Mouse (Mus musculus): ENCODE measurements at regions not wholly inside any gene's neighbourhood (a gene's known extent, or its start where the extent isn't known, plus 50 kb on each side); places are given as distances from the start of the nearest gene placed in this dataset.

GRCm38 (mm10) chr13:31327511-31327951 lies 228.4 kb upstream of the Foxq1 start:
- Histone ChIP-seq H3K4me3 (no peak overlapping the region), H3K9me3 (replicated peaks) (no peaks in the 10 kb centered on the region), H3K27me3 (ENCODE audit: low read depth, poor library complexity, severe bottlenecking) (no peaks in the 10 kb centered on the region), H3K36me3 (no peaks in the 10 kb centered on the region), H3K27ac (no peak overlapping the region), H3K4me1 (peaks cover 4% of the 10 kb centered on the region)
- DNase-seq (ENCODE audit: low spot score): no peak
- 89% methylated on average over 7 of the region's 7 CpGs for WGBS

GRCm38 (mm10) chr13:31328756-31329155 lies 227.2 kb upstream of the Foxq1 start:
- H3K27me3 ChIP-seq (ENCODE audit: low read depth, poor library complexity, severe bottlenecking): no peaks in the 10 kb centered on the region
- no peak for DNase-seq (ENCODE audit: low spot score)
- H3K4me3 ChIP-seq: no peak overlapping the region
- 94% methylated on average over 8 of the region's 8 CpGs for WGBS
- no peaks in the 10 kb centered on the region for H3K36me3 ChIP-seq
- H3K4me1 ChIP-seq: peaks cover 4% of the 10 kb centered on the region
- no peak overlapping the region for H3K27ac ChIP-seq
- no peaks in the 10 kb centered on the region for H3K9me3 ChIP-seq (replicated peaks)

- Histone ChIP-seq H3K4me1 (peaks cover 4% of the 10 kb centered on the region), H3K9me3 (replicated peaks) (no peaks in the 10 kb centered on the region), H3K4me3 (no peak overlapping the region), H3K36me3 (no peaks in the 10 kb centered on the region), H3K27ac (no peak overlapping the region), H3K27me3 (ENCODE audit: low read depth, poor library complexity, severe bottlenecking) (no peaks in the 10 kb centered on the region)
- WGBS: 60% methylated on average over 5 of the region's 5 CpGs
- DNase-seq (ENCODE audit: low spot score): no peak
These were observed 225.2 kb upstream of the Foxq1 start for GRCm38 (mm10) chr13:31330731-31331130.

- Histone ChIP-seq H3K9me3 (replicated peaks) (no peaks in the 10 kb centered on the region), H3K4me3 (no peak overlapping the region), H3K4me1 (peaks cover 3% of the 10 kb centered on the region; the same call in 1 of the 2 replicates), H3K36me3 (no peaks in the 10 kb centered on the region), H3K27ac (no peak overlapping the region), H3K27me3 (ENCODE audit: low read depth, poor library complexity, severe bottlenecking) (no peaks in the 10 kb centered on the region)
- DNase-seq (ENCODE audit: low spot score): no peak
- 82% methylated on average over 3 of the region's 3 CpGs for WGBS
These were observed 221.0 kb upstream of the Foxq1 start for GRCm38 (mm10) chr13:31334981-31335380.

- Histone ChIP-seq H3K27me3 (ENCODE audit: low read depth, poor library complexity, severe bottlenecking) (no peaks in the 10 kb centered on the region), H3K9me3 (replicated peaks) (no peaks in the 10 kb centered on the region), H3K36me3 (no peaks in the 10 kb centered on the region), H3K4me3 (no peak overlapping the region), H3K27ac (no peak overlapping the region), H3K4me1 (0 out of 2 replicates have a peak, but pooled peaks cover 3% of the 10 kb centered on the region)
- WGBS: 21% methylated on average over 6 of the region's 6 CpGs
- no peak for DNase-seq (ENCODE audit: low spot score)
These were observed 218.3 kb upstream of the Foxq1 start for GRCm38 (mm10) chr13:31337631-31338030.

GRCm38 (mm10) chr13:31339386-31339785 lies 216.5 kb upstream of the Foxq1 start:
- H3K27me3 ChIP-seq (ENCODE audit: low read depth, poor library complexity, severe bottlenecking): no peaks in the 10 kb centered on the region
- DNase-seq (ENCODE audit: low spot score): no peak
- H3K9me3 ChIP-seq (replicated peaks): no peaks in the 10 kb centered on the region
- no peak overlapping the region for H3K27ac ChIP-seq
- no peak overlapping the region for H3K4me3 ChIP-seq
- H3K4me1 ChIP-seq: 0 out of 2 replicates have a peak, but pooled peaks cover 3% of the 10 kb centered on the region
- H3K36me3 ChIP-seq: no peaks in the 10 kb centered on the region
- 92% methylated on average over 7 of the region's 7 CpGs for WGBS

GRCm38 (mm10) chr13:31339901-31340300 lies 216.0 kb upstream of the Foxq1 start:
- no peak for DNase-seq (ENCODE audit: low spot score)
- H3K27me3 ChIP-seq (ENCODE audit: low read depth, poor library complexity, severe bottlenecking): no peaks in the 10 kb centered on the region
- H3K9me3 ChIP-seq (replicated peaks): no peaks in the 10 kb centered on the region
- H3K36me3 ChIP-seq: no peaks in the 10 kb centered on the region
- no peak overlapping the region for H3K4me3 ChIP-seq
- 71% methylated on average over 2 of the region's 2 CpGs for WGBS
- 0 out of 2 replicates have a peak, but pooled peaks cover 3% of the 10 kb centered on the region for H3K4me1 ChIP-seq
- H3K27ac ChIP-seq: no peak overlapping the region

GRCm38 (mm10) chr13:31340363-31340948 lies 215.5 kb upstream of the Foxq1 start:
- H3K4me3 ChIP-seq: no peak overlapping the region
- no peaks in the 10 kb centered on the region for H3K36me3 ChIP-seq
- no peaks in the 10 kb centered on the region for H3K27me3 ChIP-seq (ENCODE audit: low read depth, poor library complexity, severe bottlenecking)
- H3K4me1 ChIP-seq: 0 out of 2 replicates have a peak, but pooled peaks cover 3% of the 10 kb centered on the region
- WGBS: 84% methylated on average over 7 of the region's 7 CpGs
- no peak overlapping the region for H3K27ac ChIP-seq
- H3K9me3 ChIP-seq (replicated peaks): no peaks in the 10 kb centered on the region
- no peak for DNase-seq (ENCODE audit: low spot score)

GRCm38 (mm10) chr13:31341282-31342100 lies 214.4 kb upstream of the Foxq1 start:
- H3K36me3 ChIP-seq: no peaks in the 10 kb centered on the region
- H3K4me1 ChIP-seq: 0 out of 2 replicates have a peak, but pooled peaks cover 3% of the 10 kb centered on the region
- H3K27ac ChIP-seq: no peak overlapping the region
- no peak for DNase-seq (ENCODE audit: low spot score)
- 81% methylated on average over 15 of the region's 15 CpGs for WGBS
- no peaks in the 10 kb centered on the region for H3K27me3 ChIP-seq (ENCODE audit: low read depth, poor library complexity, severe bottlenecking)
- no peaks in the 10 kb centered on the region for H3K9me3 ChIP-seq (replicated peaks)
- H3K4me3 ChIP-seq: no peak overlapping the region

- no peak for DNase-seq (ENCODE audit: low spot score)
- Histone ChIP-seq H3K36me3 (no peaks in the 10 kb centered on the region), H3K4me3 (no peak overlapping the region), H3K27me3 (ENCODE audit: low read depth, poor library complexity, severe bottlenecking) (no peaks in the 10 kb centered on the region), H3K27ac (no peak overlapping the region), H3K9me3 (replicated peaks) (no peaks in the 10 kb centered on the region), H3K4me1 (no peaks in the 10 kb centered on the region)
- WGBS: 62% methylated on average over 1 of the region's 1 CpGs
These were observed 209.7 kb upstream of the Foxq1 start for GRCm38 (mm10) chr13:31346205-31346604.

GRCm38 (mm10) chr13:31347000-31347399 lies 208.9 kb upstream of the Foxq1 start:
- Histone ChIP-seq H3K27ac (no peak overlapping the region), H3K36me3 (no peaks in the 10 kb centered on the region), H3K4me1 (no peaks in the 10 kb centered on the region), H3K9me3 (replicated peaks) (no peaks in the 10 kb centered on the region), H3K4me3 (no peak overlapping the region), H3K27me3 (ENCODE audit: low read depth, poor library complexity, severe bottlenecking) (no peaks in the 10 kb centered on the region)
- 65% methylated on average over 2 of the region's 2 CpGs for WGBS
- DNase-seq (ENCODE audit: low spot score): no peak

GRCm38 (mm10) chr13:31349671-31350070 lies 206.3 kb upstream of the Foxq1 start:
- DNase-seq (ENCODE audit: low spot score): no peak
- H3K9me3 ChIP-seq (replicated peaks): no peaks in the 10 kb centered on the region
- no peaks in the 10 kb centered on the region for H3K36me3 ChIP-seq
- no peak overlapping the region for H3K4me3 ChIP-seq
- no peaks in the 10 kb centered on the region for H3K4me1 ChIP-seq
- H3K27me3 ChIP-seq (ENCODE audit: low read depth, poor library complexity, severe bottlenecking): no peaks in the 10 kb centered on the region
- H3K27ac ChIP-seq: no peak overlapping the region
- WGBS: 63% methylated on average over 2 of the region's 2 CpGs

GRCm38 (mm10) chr13:31351481-31351880 lies 204.5 kb upstream of the Foxq1 start:
- H3K27ac ChIP-seq: no peak overlapping the region
- H3K9me3 ChIP-seq (replicated peaks): no peaks in the 10 kb centered on the region
- no peak for DNase-seq (ENCODE audit: low spot score)
- H3K4me1 ChIP-seq: no peaks in the 10 kb centered on the region
- H3K36me3 ChIP-seq: no peaks in the 10 kb centered on the region
- no peak overlapping the region for H3K4me3 ChIP-seq
- H3K27me3 ChIP-seq (ENCODE audit: low read depth, poor library complexity, severe bottlenecking): no peaks in the 10 kb centered on the region

Measured in limb, embryonic 10.5 days (tissue).